Mouse (Mus musculus): ENCODE measurements around the gene Taf1a.
A peak's percentile ranks its signal among the peaks of the same experiment; 100 is the strongest.
"Not testable (repeated sequence)": the region's sequence is repeated elsewhere in the genome, so short reads cannot be mapped to it uniquely, and the experiment has no call there.

The Taf1a gene

GRCm38 (mm10) chr1:183388426-183389406 is at the start of gene Taf1a:
Gene Taf1a (plus strand): TSS chr1:183388981.
- DNase-seq (ENCODE audit: low spot score) = peak; percentile 90

- DNase-seq (ENCODE audit: low spot score) = not testable (repeated sequence)
Observed at GRCm38 (mm10) chr1:183342902-183343301, 45.9 kb upstream of the Taf1a start.

- DNase-seq (ENCODE audit: low spot score) = peak; percentile 77
Observed at GRCm38 (mm10) chr1:183344886-183345816, 43.6 kb upstream of the Taf1a start.

- no peak for DNase-seq (ENCODE audit: low spot score)
Observed at GRCm38 (mm10) chr1:183345817-183346195, 43.0 kb upstream of the Taf1a start.

- DNase-seq (ENCODE audit: low spot score) = no peak
Observed at GRCm38 (mm10) chr1:183349840-183350239, 38.9 kb upstream of the Taf1a start.

- DNase-seq (ENCODE audit: low spot score) = no peak
Observed at GRCm38 (mm10) chr1:183358901-183359300, 29.9 kb upstream of the Taf1a start.

- DNase-seq (ENCODE audit: low spot score) = no peak
Observed at GRCm38 (mm10) chr1:183362301-183362700, 26.5 kb upstream of the Taf1a start.

GRCm38 (mm10) chr1:183362729-183363576 is 25.8 kb upstream of the Taf1a start:
- no peak for DNase-seq (ENCODE audit: low spot score)

- DNase-seq (ENCODE audit: low spot score) = no peak
Observed at GRCm38 (mm10) chr1:183363577-183363867, 25.3 kb upstream of the Taf1a start.

GRCm38 (mm10) chr1:183366361-183366760 is 22.4 kb upstream of the Taf1a start:
- DNase-seq (ENCODE audit: low spot score) = no peak

- no peak for DNase-seq (ENCODE audit: low spot score)
Observed at GRCm38 (mm10) chr1:183368601-183369400, 20.0 kb upstream of the Taf1a start.

GRCm38 (mm10) chr1:183369427-183370014 is 19.3 kb upstream of the Taf1a start, which contains the start of gene Mia3:
Gene Mia3 (minus strand): TSS chr1:183369553.
- peak; percentile 91 for DNase-seq (ENCODE audit: low spot score)

- no peak for DNase-seq (ENCODE audit: low spot score)
Observed at GRCm38 (mm10) chr1:183374728-183375127, 14.1 kb upstream of the Taf1a start.

- DNase-seq (ENCODE audit: low spot score) = no peak
Observed at GRCm38 (mm10) chr1:183377045-183377444, 11.7 kb upstream of the Taf1a start.

- DNase-seq (ENCODE audit: low spot score) = peak; percentile 10
Observed at GRCm38 (mm10) chr1:183378321-183378941, 10.3 kb upstream of the Taf1a start.

- not testable (repeated sequence) for DNase-seq (ENCODE audit: low spot score)
Observed at GRCm38 (mm10) chr1:183379376-183379775, 9.4 kb upstream of the Taf1a start.

GRCm38 (mm10) chr1:183381816-183382215 is 7.0 kb upstream of the Taf1a start:
- no peak for DNase-seq (ENCODE audit: low spot score)

GRCm38 (mm10) chr1:183382621-183383020 is 6.2 kb upstream of the Taf1a start:
- no peak for DNase-seq (ENCODE audit: low spot score)

GRCm38 (mm10) chr1:183387421-183387820 is 1.4 kb upstream of the Taf1a start:
- not testable (repeated sequence) for DNase-seq (ENCODE audit: low spot score)

- DNase-seq (ENCODE audit: low spot score) = no peak
Observed at GRCm38 (mm10) chr1:183403396-183403795, 14.6 kb downstream of the Taf1a start.

All from ovary, adult 18-20 months (tissue).